Mouse (Mus musculus): ENCODE results near the gene Tom1.

Gene Tom1

DNA sequence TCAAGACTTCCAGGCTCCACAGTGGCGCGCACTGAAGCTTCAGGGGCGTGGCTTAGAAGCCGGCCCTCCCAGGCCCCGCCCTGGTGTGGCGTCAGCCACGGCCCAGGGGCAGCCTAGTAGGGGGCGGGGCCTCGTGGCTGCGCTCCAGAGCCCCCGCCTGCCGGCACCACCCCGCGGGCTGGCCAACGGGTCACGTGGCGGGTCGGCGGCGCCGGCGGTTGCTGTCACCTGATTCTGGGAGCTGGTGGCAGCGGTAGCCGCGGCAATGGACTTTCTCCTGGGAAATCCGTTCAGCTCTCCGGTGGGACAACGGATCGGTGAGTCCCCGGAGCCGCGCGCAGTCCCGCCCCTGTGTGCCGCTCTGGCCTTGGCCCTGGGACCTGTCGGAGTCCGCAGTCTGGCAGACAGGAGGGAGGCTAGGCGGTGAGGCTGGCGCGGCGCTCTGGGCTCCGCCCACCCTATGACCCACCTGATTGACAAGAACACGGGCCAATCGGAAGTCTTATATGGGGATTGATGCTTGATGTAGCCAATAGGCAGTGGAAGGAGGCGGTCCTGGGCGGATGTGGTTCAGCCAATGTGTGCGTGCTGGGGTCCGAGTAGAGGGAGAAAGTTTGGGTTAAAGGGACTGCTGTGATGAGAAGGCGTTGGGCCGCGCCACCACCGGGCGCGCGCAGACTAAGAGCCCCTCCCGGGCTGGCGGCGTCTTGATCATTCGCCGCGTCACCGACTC is at the start of gene Tom1:
Gene Tom1, plus strand, starts transcription at position 195 of the 733 bp plus-strand sequence.
- DNase-seq = peak; percentile 98 to 99

GRCm38 (mm10) chr8:74987436-74987835 is 46.1 kb upstream of the Tom1 start:
- DNase-seq = no peak

DNA sequence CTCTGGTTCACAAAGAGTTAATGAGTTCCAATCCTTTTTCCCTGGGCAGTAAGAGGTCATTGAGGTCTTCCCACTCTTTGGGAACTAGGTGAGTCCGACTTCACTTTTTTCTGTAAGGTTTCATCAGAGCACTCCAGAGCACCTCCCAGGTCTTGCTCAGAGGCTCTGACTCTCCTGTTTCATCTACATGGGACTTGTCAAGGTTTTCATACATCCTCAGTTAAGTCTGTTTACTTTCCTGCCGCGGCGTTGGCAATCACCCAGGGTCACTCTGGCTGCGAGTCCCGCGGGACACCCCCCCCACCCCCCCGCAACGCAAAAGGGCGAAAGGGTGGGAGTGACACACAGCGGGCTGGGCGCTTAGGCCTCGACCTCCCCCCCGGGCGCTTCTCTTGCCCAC is 43.5 kb upstream of the Tom1 start:
- no peak for DNase-seq

- no peak for DNase-seq
Observed at GRCm38 (mm10) chr8:74993081-74993474, 40.4 kb upstream of the Tom1 start, which contains the start of gene Hmgxb4. Hmgxb4 (plus strand) TSS chr8:74993356.

DNA sequence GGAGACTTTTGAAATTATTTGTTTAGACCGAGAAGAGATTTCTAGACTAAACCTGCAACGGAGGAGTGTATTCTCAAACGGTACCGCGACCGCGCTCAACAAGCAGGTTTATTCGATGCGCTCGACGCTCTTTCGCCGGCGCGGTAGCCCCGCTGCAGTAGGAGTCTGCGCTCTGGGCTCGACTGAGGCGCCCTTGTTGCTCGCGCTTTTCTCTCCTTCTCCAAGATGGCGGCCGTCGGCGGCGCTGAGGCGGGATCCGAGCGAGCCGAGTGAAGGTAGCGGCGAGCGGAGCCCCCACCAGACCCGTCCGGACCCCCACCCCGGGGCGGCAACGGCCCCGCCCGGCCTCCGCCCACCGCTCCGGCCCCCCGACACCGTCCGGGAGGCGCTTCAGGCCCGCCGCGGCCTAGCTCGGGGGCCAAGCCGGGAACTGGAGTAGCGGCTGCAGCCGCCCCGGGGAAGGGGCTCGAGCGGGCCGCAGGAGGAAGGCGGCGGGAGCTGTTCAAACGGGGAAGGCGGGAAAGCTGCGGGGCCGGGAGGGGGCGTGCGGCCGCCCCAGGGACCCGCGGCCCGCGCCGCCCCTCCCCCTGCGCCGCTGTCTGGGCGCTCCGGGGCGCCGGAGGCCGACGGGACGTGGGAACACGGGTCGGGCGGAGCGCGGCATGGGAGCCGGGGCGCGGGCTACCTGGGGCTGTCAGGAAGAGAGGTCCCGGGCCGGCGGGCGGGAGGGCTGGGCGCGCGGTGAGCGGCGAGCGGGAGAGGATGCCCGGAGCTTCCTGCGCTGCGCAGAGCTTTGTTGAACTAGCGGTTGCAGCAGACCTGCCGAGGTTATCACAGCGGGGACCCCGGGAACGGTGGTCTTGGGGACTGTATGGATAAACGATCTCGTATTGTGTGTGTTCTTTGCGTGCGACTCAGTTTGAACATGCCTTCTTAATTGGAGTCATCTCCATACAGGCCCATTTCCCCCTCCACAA is 39.7 kb upstream of the Tom1 start:
- peak; percentile 82 to 85 for DNase-seq

GRCm38 (mm10) chr8:74994540-74994939 is 39.0 kb upstream of the Tom1 start:
- peak in 1 of 2 experiments; percentile 9 for DNase-seq

- no peak for DNase-seq
Observed at GRCm38 (mm10) chr8:75000431-75000830, 33.1 kb upstream of the Tom1 start.

DNA sequence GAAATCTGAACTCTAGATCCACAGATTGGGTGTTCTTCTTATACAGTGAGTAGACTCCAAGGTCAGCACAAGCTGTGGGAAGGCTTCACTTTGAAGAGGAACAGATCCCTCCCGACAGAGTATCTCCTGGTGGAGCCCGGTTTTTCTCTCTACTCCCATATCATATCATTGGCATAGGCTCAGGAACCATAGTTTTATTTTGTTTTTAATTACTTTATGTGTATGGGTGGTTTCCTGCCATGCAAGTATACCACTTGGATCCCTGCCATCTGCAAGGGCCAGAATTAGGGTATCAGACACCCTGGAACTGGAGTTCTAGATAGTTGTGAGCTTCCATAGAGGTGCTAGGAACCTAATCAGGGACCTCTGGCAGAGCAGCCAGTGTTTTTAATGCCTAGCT is 24.7 kb upstream of the Tom1 start:
- DNase-seq = no peak

- no peak for DNase-seq
Observed at GRCm38 (mm10) chr8:75013557-75013956, 19.9 kb upstream of the Tom1 start.

GRCm38 (mm10) chr8:75013964-75014363 is 19.5 kb upstream of the Tom1 start:
- DNase-seq = no peak

DNA sequence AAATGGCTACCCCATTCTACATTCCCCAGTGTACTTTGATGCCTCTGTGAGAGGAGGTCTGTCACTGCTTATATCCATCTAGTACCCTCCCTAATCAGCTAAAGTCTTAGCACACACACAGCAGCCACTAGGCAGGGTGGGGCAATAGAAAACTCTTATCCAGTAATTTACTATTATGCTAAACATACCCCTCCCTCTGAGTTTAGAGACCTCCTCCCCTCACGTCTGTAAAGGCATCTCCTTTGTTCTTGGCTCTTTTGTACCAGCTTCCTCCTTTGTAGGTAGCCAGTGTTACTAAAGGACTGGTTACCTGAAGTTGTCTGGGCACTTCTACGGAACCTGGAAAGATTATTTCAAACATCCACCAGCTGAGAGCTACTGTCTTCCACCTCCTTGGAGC is 17.5 kb upstream of the Tom1 start:
- no peak for DNase-seq

DNA sequence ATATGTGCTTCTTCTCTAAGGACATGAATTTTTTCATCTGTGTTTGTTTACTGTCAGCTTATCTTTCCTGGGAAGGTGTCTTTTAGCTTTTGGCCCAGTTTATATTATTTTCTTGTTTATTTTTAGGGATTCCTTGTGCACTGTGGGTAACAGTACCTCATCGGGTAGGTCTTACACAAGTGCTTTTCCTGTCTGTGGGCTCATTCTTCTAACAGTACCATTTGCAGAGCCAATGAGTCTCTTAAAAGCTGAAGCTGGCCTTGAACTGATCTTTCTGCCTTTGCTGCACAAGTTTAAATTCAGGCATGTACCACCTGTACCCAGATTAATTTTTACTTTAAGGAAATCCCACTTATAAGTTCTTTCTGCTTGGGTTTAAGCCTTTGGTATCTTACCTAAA is 17.1 kb upstream of the Tom1 start:
- DNase-seq = no peak

GRCm38 (mm10) chr8:75018274-75018972 is 15.1 kb upstream of the Tom1 start:
- peak; percentile 25 to 52 for DNase-seq

- peak in 1 of 2 experiments; percentile 29 for DNase-seq
Observed at GRCm38 (mm10) chr8:75023660-75024316, 9.7 kb upstream of the Tom1 start.

GRCm38 (mm10) chr8:75025809-75026208 is 7.7 kb upstream of the Tom1 start:
- no peak for DNase-seq

GRCm38 (mm10) chr8:75030453-75031024 is 3.0 kb upstream of the Tom1 start:
- no peak for DNase-seq

DNA sequence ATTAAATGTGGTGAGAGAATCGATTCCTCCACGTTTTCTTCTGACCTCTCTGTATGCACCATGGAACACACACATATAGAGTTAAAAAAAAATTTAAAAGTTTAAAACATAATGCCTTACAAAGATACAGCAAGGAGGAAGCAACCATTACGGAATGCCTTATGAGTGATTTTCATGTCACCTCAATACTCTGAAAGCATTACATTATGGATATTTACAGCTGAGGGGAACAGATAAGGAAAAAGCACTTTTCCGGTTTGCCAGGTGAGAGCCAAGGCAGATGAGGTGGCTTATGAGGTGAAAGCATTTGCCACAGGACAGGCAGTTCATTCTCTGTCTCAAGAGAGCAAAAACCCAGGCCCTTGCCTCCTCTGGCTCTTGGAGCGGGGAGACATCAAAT is 544 bp upstream of the Tom1 start:
- DNase-seq = no peak

DNA sequence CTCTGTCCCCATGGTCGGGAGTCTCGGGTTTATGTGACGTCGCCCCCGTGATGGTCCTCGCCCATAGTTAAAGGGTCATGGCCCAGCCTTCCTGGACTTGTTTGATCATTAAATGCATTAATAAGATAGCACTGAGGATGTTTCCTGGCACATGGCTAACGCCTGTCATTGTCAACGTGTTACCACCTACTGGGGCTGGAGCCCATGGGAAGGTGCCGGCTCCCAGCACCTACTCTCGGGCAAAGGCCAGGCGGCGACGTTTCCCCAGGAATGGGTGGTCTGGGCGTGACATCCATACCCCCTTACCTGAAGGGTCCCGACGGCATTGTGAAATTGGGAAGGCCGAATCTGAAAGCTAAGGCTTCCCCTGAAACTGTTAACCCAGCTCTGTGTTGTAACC is 780 bp downstream of the Tom1 start:
- no peak for DNase-seq

GRCm38 (mm10) chr8:75035640-75036039 is 2.1 kb downstream of the Tom1 start:
- no peak for DNase-seq

GRCm38 (mm10) chr8:75038497-75038896 is 5.0 kb downstream of the Tom1 start:
- peak in 1 of 2 experiments; percentile 30 for DNase-seq

GRCm38 (mm10) chr8:75039754-75040153 is 6.2 kb downstream of the Tom1 start:
- no peak for DNase-seq

GRCm38 (mm10) chr8:75042171-75042570 is 8.7 kb downstream of the Tom1 start:
- no peak for DNase-seq

Data from kidney, adult 8-10 months (tissue).